Mouse (Mus musculus) liver, embryonic 14.5 days (tissue): Measurements from ENCODE around the gene Phf19.

Experiments
- CTCF ChIP-seq: IDR thresholded peaks from 2 replicates; pipeline ENCODE4 v1.5.1; 2016; ENCODE audit warnings: antibody characterized with exemption, low read depth, control low read depth
- EP300 ChIP-seq: IDR thresholded peaks from 2 replicates; pipeline ENCODE4 v1.6.1; 2016; ENCODE audit warnings: antibody characterized with exemption, low read depth

GRCm38 (mm10) chr2:34906426-34906825 is 7.4 kb downstream of the Phf19 start:
- no peak for TF ChIP-seq EP300
- TF ChIP-seq CTCF, result no peak
